Mouse (Mus musculus): ENCODE measurements at regions not wholly inside any gene's neighbourhood (a gene's known extent, or its start where the extent isn't known, plus 50 kb on each side); places are given as distances from the start of the nearest gene placed in this dataset.
"Not testable (repeated sequence)": the region's sequence is repeated elsewhere in the genome, so short reads cannot be mapped to it uniquely, and the experiment has no call there.

DNA sequence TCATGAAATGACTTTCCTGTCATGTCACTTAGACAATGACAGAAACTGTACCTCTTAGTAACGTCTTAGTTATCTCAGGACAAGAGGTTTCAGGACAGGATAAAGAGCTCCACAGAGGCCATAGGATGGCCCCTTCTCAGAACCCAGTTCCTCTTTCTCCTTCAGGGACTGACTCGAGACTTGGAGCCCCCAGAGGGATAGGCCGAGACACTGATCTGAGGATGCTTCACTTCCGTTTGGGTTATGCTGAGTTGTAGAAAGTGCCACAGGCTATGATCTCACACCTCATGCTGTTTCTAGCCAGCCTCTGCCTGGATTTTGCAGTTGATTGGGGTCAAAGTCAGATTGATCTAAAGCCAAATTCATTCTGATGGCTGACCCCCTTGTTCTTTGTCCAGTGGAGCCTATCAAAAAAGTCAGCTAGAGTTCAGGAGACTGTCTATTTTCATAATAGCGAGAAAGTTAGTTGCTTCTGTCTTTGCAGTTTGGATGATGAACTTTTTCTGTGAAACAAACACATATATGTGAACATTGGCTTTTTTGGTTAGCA, 70.7 kb downstream of the Sult3a2 start:
- no peak for DNase-seq (ENCODE audit: low spot score)

DNA sequence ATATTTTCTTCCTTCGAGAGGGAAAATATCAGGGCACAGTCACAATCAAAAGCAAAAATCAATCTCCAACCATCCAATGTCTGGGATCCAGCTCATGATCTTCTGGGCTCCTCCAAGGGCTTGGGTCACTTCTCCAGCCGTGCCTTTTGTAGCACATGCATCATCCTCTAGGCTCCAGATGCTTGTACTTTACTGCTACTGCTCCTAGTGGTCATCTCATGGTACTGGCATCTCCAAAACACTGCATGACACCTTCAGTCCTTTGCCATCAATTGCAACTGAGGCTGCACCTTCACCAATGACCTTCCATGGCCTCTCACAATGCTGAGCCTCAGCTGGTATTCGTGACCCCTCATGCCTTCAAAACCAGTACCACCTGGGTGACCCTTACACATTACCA, 77.8 kb downstream of the Sult3a2 start:
- not testable (repeated sequence) for DNase-seq (ENCODE audit: low spot score)

DNA sequence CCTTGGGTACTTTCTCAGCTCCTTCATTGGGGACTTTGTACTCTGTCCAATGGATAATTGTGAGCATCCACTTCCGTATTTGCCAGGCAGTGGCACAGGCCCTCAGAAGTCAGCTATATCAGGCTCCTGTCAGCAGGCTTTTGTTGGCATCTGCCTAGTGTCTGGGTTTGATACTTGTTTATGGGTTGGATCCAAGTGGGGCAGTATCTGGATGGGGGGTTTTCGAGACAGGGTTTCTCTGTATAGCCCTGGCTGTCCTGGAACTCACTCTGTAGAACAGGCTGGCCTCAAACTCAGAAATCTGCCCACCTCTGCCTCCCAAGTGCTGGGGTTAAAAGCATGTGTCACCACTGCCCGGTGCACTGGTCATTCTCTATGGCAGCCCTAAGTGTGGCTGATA, 79.7 kb upstream of the Clvs2 start:
- not testable (repeated sequence) for DNase-seq (ENCODE audit: low spot score)

DNA sequence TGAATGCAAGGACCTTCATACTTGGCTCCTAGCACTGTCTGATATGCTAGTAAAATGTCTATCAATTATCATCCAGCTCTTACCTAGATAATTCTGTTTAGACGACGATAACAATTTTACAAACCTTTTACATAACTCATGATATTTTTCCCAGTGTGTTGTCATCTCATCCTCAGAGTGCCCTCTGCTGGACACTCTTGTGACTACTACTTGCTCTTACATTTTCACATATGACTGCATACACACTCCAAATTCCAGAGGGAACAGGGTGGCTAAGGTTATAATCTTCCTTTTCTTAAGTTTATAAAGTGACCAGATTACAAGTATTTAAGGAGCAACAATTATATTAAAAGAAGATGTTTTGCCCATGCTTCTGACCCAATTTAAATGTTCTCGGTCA, 78.9 kb upstream of the Clvs2 start:
- peak; percentile 65 for DNase-seq (ENCODE audit: low spot score)
